Mouse (Mus musculus): ENCODE measurements at regions not wholly inside any gene's neighbourhood (a gene's known extent, or its start where the extent isn't known, plus 50 kb on each side); places are given as distances from the start of the nearest gene placed in this dataset.

DNA sequence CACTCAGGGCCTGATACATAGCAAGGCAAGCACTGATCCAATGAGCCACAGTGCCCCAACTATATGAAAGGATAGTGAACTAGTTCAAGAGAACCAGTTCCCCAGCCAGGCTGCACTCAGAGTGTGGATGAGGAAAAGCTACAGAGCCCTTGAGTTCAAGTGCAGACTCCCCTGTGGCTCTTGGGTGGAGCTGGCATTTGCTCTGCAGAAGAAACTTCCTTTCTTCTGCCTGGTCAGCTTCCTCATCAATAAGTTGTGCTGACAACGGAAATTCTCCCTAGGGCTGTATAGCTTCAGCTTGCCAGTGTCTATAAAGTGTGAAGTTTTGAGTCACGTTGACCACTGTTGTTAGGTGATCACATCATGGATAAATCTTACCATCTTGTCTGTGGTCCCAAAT lies 101.6 kb upstream of the Clint1 start:
- no peak for DNase-seq
- intact Hi-C loops (cut with DNase I), result loop anchor here (10.0 kb wide), 1 partner anchor 135 kb away; no protein-coding TSS in a partner anchor

DNA sequence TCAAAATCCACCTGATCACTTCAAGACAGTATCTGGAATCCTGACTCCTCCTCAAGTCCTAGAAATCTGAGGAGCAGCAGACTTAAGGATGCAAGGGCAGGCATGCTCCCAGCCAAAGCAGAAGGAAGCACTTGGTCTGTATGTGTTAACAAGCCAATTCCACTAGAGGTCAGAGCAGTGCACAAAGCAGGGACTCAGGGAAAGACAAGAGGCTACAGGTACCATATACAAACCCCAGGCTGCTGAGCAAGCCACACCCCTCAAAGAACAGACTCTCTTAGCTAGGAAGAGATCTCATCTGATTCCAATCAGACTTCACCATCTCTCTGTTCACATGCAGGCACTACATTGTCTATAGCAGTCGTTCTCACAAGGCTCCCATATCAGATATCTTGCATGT lies 99.6 kb upstream of the Clint1 start:
- peak; percentile 33 for DNase-seq
- intact Hi-C loops (cut with DNase I), result loop anchor here (10.0 kb wide), 1 partner anchor 133 kb away; no protein-coding TSS in a partner anchor

DNA sequence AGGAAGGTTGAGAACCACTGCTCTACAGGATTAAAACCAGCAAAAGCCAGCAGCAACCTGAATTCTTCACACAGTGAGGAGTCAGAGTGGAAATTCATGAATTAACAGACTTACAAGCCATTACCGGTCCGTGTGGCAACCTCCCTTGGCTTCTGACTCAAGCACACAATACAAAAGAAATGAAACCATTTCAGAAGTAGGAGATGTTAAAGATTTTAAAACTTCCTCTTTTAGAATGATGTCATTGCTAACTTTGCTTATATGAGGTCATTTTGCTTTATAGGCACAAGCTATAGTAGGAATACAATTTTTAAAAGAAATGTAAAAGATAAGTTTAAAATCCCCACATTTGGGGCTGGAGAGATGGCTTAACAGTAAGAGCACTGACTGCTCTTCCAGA lies 99.1 kb upstream of the Clint1 start:
- no peak for DNase-seq
- intact Hi-C loops (cut with DNase I), result loop anchor here (10.0 kb wide), 1 partner anchor 132 kb away; no protein-coding TSS in a partner anchor

DNA sequence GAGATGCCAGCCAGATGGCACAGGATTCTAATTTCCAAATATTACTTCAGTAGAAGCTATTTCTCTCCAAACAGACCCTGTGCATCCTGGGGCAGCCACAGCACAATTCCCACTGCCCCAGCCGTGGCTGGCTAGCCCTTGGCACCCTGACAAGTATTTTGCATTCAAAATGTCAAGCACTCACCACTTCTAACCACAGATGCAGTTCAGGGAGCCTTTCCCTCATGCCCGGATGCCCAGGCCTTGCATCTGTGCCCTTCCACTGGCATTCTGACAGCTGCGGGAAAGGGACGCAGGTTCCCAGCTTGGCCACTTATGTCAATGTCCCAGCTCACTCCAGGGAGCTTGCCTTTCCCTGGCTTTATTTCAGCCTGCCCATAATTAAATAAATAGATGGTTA lies 84.8 kb upstream of the Clint1 start:
- peak; percentile 89 for DNase-seq
- intact Hi-C loops (cut with DNase I), result no loop called here

DNA sequence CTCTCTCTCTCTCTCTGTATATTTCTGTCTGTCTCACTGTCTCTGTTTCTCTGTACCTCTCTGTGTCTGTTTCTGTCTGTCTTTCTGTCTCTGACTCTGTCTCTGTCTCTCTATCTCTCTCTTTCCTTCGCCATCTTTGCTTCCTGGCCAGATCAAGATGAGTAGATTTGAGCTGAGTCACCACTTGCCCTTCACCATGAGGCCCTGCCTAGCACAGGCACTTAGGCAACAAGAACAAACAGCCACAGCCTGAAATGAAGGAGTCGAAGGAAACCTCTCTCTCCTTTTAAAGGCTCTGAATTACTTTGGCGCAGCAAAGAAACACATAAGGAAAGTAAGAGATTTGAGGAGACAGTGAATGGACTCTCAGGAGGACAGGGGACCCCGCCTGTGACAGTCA lies 69.4 kb upstream of the Clint1 start:
- intact Hi-C loops (cut with DNase I), result no loop called here
- DNase-seq, result no peak

DNA sequence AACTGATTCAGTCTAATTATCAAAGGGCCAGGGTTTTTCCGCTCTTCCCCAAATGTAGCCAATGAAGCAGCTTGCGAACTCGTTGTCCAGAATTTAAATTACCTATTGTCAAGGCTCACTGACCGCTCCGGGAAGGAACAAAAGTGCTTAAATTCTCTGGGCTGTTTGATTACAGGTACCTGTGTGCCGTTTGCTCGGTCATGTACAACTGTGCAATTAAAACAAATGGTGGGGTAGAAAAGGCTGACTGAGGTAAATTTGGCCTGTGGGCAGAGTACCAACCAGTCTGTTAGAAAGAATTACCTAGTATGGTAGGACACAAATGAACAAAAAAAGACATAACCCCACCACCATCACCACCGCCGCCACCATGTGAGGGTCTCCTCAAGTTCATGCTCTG lies 66.0 kb upstream of the Clint1 start:
- intact Hi-C loops (cut with DNase I), result no loop called here
- DNase-seq, result no peak

DNA sequence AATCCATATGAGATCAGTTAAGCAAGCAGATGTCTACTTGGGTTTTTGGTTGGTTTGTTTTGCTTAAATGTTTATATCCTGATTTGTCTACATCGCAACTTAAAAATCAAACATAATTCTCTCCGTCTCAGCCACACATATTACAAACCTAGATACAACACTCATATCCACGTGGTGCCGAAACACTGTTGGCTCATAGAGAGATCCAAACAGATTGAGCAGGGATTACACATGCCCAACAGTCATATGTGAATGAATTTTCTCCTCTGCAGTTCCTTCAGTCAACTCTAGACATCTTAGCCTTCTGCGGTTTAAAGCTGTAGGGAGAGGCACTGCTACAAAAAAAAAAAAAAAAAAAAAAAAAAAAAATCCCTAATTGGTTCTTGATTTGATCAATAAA lies 64.4 kb upstream of the Clint1 start:
- DNase-seq, result no peak
- intact Hi-C loops (cut with DNase I), result no loop called here

DNA sequence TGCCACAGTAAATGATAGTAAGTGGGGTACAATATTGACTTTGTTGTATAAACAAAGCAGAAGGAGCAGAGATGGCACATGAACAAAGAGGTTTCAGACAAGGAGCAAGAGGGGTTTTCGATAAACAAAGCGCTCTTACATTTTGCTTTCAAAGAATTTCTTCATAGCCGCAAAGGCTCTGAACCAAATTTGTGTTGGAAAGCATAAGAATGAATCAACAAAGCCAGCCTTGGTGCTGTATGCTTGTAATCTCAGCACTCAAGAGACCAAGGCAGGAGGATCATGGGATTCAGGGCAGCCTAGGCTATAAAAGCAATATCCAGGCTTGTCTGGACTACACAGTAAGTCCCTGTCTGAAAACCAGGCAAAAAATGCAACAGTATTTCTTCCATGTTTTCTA lies 62.0 kb upstream of the Clint1 start:
- DNase-seq, result no peak
- intact Hi-C loops (cut with DNase I), result no loop called here

DNA sequence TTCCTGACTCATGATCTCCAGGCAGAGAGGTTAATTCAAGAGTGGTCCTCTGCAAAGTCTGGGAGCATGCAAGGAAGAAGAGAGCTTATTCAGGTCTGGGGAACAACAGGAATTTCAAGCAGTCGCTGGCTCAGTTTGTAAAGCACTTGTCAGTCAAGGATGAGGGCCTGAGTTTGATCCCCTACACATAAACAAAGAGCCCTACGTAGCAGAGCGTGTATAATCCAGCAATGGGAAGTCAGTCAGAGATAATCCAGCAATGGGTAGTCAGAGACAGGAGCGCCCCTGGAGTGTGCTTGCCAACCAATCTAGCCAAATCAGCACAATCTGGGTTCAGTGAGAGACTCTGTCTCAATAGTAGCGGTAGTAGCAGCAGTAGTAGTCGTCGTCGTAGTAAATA lies 61.3 kb upstream of the Clint1 start:
- intact Hi-C loops (cut with DNase I), result no loop called here
- DNase-seq, result no peak

DNA sequence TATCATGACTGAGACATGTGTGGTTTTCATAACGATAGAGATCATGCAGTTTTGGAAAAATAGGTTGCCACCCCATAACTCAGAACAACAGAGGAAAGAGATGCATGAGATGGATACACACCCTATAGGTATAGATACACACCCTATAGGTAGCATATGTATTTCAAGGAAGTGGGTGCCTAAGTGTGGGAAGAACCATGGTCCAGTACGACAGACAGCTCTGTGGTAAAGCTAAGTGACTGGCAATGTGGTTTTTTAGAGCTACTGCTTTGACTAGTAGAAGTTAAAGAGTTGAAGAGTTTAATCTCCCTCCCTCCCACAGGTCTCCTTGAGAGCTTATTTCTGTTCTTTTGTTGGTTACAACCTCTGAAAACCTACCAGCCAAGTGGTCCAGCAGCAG lies 60.2 kb upstream of the Clint1 start:
- intact Hi-C loops (cut with DNase I), result no loop called here

DNA sequence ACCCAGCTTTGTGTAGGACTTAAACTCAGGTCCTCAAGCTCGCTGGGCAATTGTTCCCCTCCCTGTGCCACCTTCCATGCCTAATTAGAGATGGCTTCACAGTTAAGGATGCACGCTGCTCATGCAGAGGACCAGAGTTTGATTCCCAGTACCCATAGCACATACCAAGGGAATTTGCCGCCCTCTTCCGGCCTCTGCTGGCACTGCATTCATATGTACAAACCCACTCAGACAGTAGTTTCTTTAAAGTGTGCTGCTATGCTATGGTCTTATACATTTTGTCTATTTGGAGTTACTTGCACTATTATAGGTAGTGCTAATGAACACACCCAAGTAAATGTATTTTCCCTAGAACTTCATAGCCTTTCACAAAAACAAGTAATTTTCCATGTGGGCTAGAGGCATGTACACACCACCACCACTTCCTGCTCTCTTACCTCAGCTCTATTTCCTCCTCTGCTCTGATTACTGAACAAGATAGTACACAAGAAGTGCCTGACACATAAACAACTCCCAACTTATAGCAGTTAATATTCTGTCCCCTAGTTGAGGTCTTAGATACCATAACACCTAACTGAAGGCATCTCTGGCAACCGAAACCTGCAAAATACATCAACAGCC lies 57.4 kb upstream of the Clint1 start:
- intact Hi-C loops (cut with DNase I), result no loop called here
- DNase-seq, result no peak

More for the DNA sequence above, 60.2 kb upstream of the Clint1 start:
- no peak for DNase-seq

DNA sequence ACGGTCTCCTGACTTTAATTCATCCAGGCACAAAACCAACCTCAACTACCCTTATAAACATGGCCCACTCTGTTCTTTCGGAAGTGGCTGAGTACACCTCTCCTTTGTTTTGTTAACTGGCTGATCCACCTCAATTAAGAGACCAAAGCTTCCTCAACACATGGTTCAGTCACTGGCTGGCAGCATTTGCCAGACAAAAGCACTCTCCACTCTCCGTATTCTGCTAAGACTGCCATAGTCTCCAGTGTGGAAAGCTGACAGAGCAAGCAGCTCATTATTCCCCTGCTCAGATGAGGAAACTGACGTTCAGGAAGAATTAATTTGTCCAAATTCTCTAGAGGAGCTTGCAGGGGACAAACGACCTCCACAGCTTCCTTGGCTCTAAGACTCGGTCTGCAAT lies 56.5 kb upstream of the Clint1 start:
- intact Hi-C loops (cut with DNase I), result no loop called here
- DNase-seq, result no peak

DNA sequence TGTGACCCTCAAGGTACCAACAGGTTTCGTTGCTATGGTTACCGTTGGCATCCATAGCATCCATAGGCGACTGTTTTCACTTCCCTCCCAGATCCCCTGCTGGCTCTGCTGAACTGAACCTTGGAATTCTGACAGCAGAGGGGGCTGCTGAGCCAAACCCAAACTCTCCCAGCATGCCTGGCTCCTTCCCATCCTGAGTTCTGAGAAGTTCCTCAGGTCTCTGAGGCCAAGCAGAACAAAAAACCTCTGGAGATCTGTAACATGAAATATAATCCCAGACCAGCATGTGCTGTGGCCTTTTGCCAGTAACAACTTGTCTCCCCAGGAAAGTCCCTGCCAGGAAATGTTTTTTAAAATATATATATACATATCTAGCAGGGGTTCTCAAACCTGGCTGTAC lies 56.1 kb upstream of the Clint1 start:
- intact Hi-C loops (cut with DNase I), result no loop called here
- DNase-seq, result peak; percentile 45

DNA sequence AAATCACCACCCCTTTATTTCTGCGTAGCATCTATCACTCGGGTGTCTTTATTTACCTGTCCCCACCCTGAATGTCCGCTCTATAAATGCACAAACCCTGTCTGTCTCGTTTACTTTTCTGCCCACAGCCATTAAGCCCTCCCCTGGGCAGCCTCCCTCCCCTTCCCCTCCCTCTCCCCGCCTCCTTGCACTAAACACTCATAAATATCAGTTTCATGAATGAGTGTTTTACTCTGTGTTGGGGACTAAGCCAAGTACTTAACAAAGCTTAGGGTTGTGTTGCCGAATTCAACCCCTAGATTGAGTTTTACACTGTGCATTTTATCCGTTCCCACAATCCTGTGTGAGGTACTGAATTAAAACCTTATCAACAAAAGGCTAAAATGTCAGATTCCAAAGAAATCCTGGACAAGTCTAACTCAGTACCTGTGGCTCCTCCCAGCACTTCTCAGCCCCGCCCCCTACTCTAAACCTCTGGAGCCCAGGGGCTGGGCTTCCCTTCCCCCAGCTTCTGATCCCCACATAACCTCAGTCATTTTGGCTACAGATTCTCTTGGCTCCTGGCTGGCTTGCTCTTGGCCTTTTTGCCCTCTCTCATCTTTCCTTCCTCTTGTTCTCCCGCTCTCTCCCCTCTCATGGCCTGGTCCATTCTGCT lies 52.0 kb upstream of the Clint1 start:
- no peak for DNase-seq
- intact Hi-C loops (cut with DNase I), result no loop called here

All from left cerebral cortex, postnatal 4 days (tissue).